In genomic region chr7:28926172-28926571, GRCm38 (mm10) we compare ENCODE assay signal across 11 mouse cellular contexts. TPM values are rescaled to one million over a fixed set of nuclear protein-coding genes. Genes with fewer than 3 reads are reported as not detected.
DNase-seq lines count a peak whose midpoint lies in the region; ATAC-seq and TF ChIP-seq lines count a peak whose summit lies in the region.
"Had no signal": no experiment of that assay in that cellular context is flagged by ENCODE, and none has a peak within 500 bp of the region (broad histone marks: within the 10 kb centered on the region; RNA-seq: fewer than 3 reads in every experiment).

No protein-coding gene starts in this region.

- peak overlapping the region; percentile 97 for H3K27ac ChIP-seq in heart, postnatal 0 days (ENCODE audit: low read depth)
- H3K27ac ChIP-seq in brown adipose tissue, adult 24 weeks (replicated peaks; ENCODE audit: low read depth, low read length): peak overlapping the region; percentile 67
- H3K27ac ChIP-seq in liver, embryonic 11.5 days (ENCODE audit: low read depth, low read length): peak overlapping the region; percentile 56
- H3K27ac ChIP-seq in forebrain, embryonic 14.5 days (ENCODE audit: low read depth, low read length): no peak overlapping the region; the same call in 1 of the 2 replicates
- H3K27ac ChIP-seq: macrophage had no signal

- no peaks in the 10 kb centered on the region for H3K9me3 ChIP-seq in heart, postnatal 0 days (replicated peaks; ENCODE audit: control insufficient read depth, low read length)
- no peaks in the 10 kb centered on the region for H3K9me3 ChIP-seq in liver, embryonic 11.5 days (ENCODE audit: control insufficient read depth, low read length)
- H3K9me3 ChIP-seq in forebrain, embryonic 14.5 days (replicated peaks; ENCODE audit: control insufficient read depth, low read length): no peaks in the 10 kb centered on the region

- H3K4me1 ChIP-seq in heart, postnatal 0 days (ENCODE audit: control insufficient read depth, insufficient read depth): peaks cover 80% of the 10 kb centered on the region
- H3K4me1 ChIP-seq in brown adipose tissue, adult 24 weeks (ENCODE audit: control insufficient read depth, insufficient read depth, insufficient read length, low read length): peaks cover 73% of the 10 kb centered on the region
- H3K4me1 ChIP-seq in liver, embryonic 11.5 days (replicated peaks; ENCODE audit: control insufficient read depth, insufficient read depth, low read length): peaks cover 74% of the 10 kb centered on the region
- peaks cover 29% of the 10 kb centered on the region for H3K4me1 ChIP-seq in forebrain, embryonic 14.5 days (ENCODE audit: control insufficient read depth, insufficient read depth, low read length)

- no peak overlapping the region for H3K4me3 ChIP-seq in heart, postnatal 0 days (ENCODE audit: low read depth, low read length)
- no peak overlapping the region for H3K4me3 ChIP-seq in brown adipose tissue, adult 24 weeks (ENCODE audit: insufficient read depth, low read depth, low read length)
- no peak overlapping the region for H3K4me3 ChIP-seq in liver, embryonic 11.5 days (ENCODE audit: low read depth, low read length)
- H3K4me3 ChIP-seq in forebrain, embryonic 14.5 days (ENCODE audit: low read depth, low read length): no peak overlapping the region

- no peak for ATAC-seq in heart, postnatal 0 days (ENCODE audit: insufficient read depth, low read depth)
- ATAC-seq in liver, embryonic 11.5 days (replicated peaks; ENCODE audit: low FRiP score): no peak
- ATAC-seq in forebrain, embryonic 14.5 days: no peak

- no peak overlapping the region for H3K9ac ChIP-seq in heart, postnatal 0 days (replicated peaks; ENCODE audit: low read depth, low read length)
- 0 out of 2 replicates have a peak overlapping the region, but pooled peaks have one; percentile 35 for H3K9ac ChIP-seq in liver, embryonic 11.5 days (ENCODE audit: low read depth, low read length)
- no peak overlapping the region for H3K9ac ChIP-seq in forebrain, embryonic 14.5 days (ENCODE audit: low read length)

- intact Hi-C loops in heart, postnatal 14 days (cut with DNase I): no loop called here

- H3K27me3 ChIP-seq in heart, postnatal 0 days (ENCODE audit: control insufficient read depth, insufficient read depth, low read length): no peaks in the 10 kb centered on the region
- H3K27me3 ChIP-seq in liver, embryonic 11.5 days (replicated peaks; ENCODE audit: control insufficient read depth, insufficient read depth, low read length): no peaks in the 10 kb centered on the region
- no peaks in the 10 kb centered on the region for H3K27me3 ChIP-seq in forebrain, embryonic 14.5 days (replicated peaks; ENCODE audit: control insufficient read depth, insufficient read depth, low read length)

- 11% methylated on average over 2 of the region's 2 CpGs for WGBS in heart, postnatal 0 days
- WGBS in liver, embryonic 11.5 days: 57% methylated on average over 2 of the region's 2 CpGs
- 52% methylated on average over 2 of the region's 2 CpGs for WGBS in forebrain, embryonic 14.5 days

- no peak for TF ChIP-seq EP300 in heart, postnatal 0 days (IDR thresholded peaks at IDR 0.05; ENCODE audit: low read depth)

- no peak for TF ChIP-seq CTCF in heart, postnatal 0 days (IDR thresholded peaks at IDR 0.05; ENCODE audit: low read depth)

- no peak overlapping the region for H3K4me2 ChIP-seq in heart, postnatal 0 days (ENCODE audit: low read depth, low read length)
- H3K4me2 ChIP-seq in liver, embryonic 11.5 days: no peak overlapping the region
- no peak overlapping the region for H3K4me2 ChIP-seq in forebrain, embryonic 14.5 days (ENCODE audit: low read length)

- no peak for DNase-seq in heart, postnatal 0 days (ENCODE audit: low spot score)
- no peak for DNase-seq in heart, postnatal 14 days
- peak; percentile 46 for DNase-seq in 416B (ENCODE audit: low read depth)
- no peak for DNase-seq in liver, embryonic 11.5 days (ENCODE audit: low spot score)
- no peak for DNase-seq in cerebellum, postnatal 25 days
- DNase-seq in urinary bladder, postnatal 14 days (ENCODE audit: low spot score): no peak
- no peak for DNase-seq in forebrain, embryonic 14.5 days (ENCODE audit: low spot score)
- DNase-seq: kidney, postnatal 36 days; right cerebral cortex, postnatal 4 days had no signal

- H3K36me3 ChIP-seq in heart, postnatal 0 days (replicated peaks; ENCODE audit: control insufficient read depth, insufficient read depth, low read length): no peaks in the 10 kb centered on the region
- peaks cover 5% of the 10 kb centered on the region; the same call in 1 of the 2 replicates for H3K36me3 ChIP-seq in liver, embryonic 11.5 days (ENCODE audit: control insufficient read depth, insufficient read depth, low read length)
- no peaks in the 10 kb centered on the region for H3K36me3 ChIP-seq in forebrain, embryonic 14.5 days (ENCODE audit: control insufficient read depth, insufficient read depth, low read length)

RNA-seq across cellular contexts. Expression of gene Actn4, which starts 36.0 kb away (rescaled TPM):
- 120 and 139 TPM in 2 replicates for total RNA-seq in heart, postnatal 0 days (2014; rRNA removed; ENCODE audit: low replicate concordance)
- 135 and 171 TPM in 2 replicates for polyA plus RNA-seq in heart, postnatal 0 days (2015; fragmentation: Nextera tagmentation; extraction: Ambion mirVana)
- 100 to 1,000 TPM; 110 to 127 TPM for total RNA-seq in heart, postnatal 14 days (2021)
- 122 and 135 TPM in 2 replicates for polyA plus RNA-seq in brown adipose tissue, adult 24 weeks (2012; ENCODE audit: insufficient read depth, insufficient read length, missing spikeins)
- 191 and 209 TPM in 2 replicates for polyA plus RNA-seq in liver, embryonic 11.5 days (2014; fragmentation: Nextera tagmentation; extraction: Ambion mirVana)
- polyA plus RNA-seq in forebrain, embryonic 14.5 days (2014; fragmentation: Nextera tagmentation; extraction: Ambion mirVana): 101 and 128 TPM in 2 replicates

RNA-seq across cellular contexts. Expression of gene Capn12, which starts 45.0 kb away (rescaled TPM):
- total RNA-seq in heart, postnatal 0 days (2014; rRNA removed; ENCODE audit: low replicate concordance): not detected in 2 replicates
- polyA plus RNA-seq in heart, postnatal 0 days (2015; fragmentation: Nextera tagmentation; extraction: Ambion mirVana): 0.26 TPM in 2 replicates
- under 1 TPM; 0.27 to 0.36 TPM for total RNA-seq in heart, postnatal 14 days (2021)
- 0.63 and 0.71 TPM in 2 replicates for polyA plus RNA-seq in brown adipose tissue, adult 24 weeks (2012; ENCODE audit: insufficient read depth, insufficient read length, missing spikeins)
- 0.21 and 0.37 TPM in 2 replicates for polyA plus RNA-seq in liver, embryonic 11.5 days (2014; fragmentation: Nextera tagmentation; extraction: Ambion mirVana)
- polyA plus RNA-seq in forebrain, embryonic 14.5 days (2014; fragmentation: Nextera tagmentation; extraction: Ambion mirVana): 0.11 and 0.38 TPM in 2 replicates

RNA-seq across cellular contexts. Expression of gene Eif3k, which starts 55.5 kb away (rescaled TPM):
- 366 and 476 TPM in 2 replicates for total RNA-seq in heart, postnatal 0 days (2014; rRNA removed; ENCODE audit: low replicate concordance)
- polyA plus RNA-seq in heart, postnatal 0 days (2015; fragmentation: Nextera tagmentation; extraction: Ambion mirVana): 261 and 264 TPM in 2 replicates
- total RNA-seq in heart, postnatal 14 days (2021): 100 to 1,000 TPM; 157 to 159 TPM
- polyA plus RNA-seq in brown adipose tissue, adult 24 weeks (2012; ENCODE audit: insufficient read depth, insufficient read length, missing spikeins): 165 and 216 TPM in 2 replicates
- 421 and 425 TPM in 2 replicates for polyA plus RNA-seq in liver, embryonic 11.5 days (2014; fragmentation: Nextera tagmentation; extraction: Ambion mirVana)
- polyA plus RNA-seq in forebrain, embryonic 14.5 days (2014; fragmentation: Nextera tagmentation; extraction: Ambion mirVana): 345 and 412 TPM in 2 replicates

RNA-seq across cellular contexts. Expression of gene Map4k1, which starts 55.7 kb away (rescaled TPM):
- total RNA-seq in heart, postnatal 0 days (2014; rRNA removed; ENCODE audit: low replicate concordance): 0.15 TPM in 1 of 2 replicates, not detected in the other
- polyA plus RNA-seq in heart, postnatal 0 days (2015; fragmentation: Nextera tagmentation; extraction: Ambion mirVana): 1.4 and 1.8 TPM in 2 replicates
- 1 to 10 TPM in 1 of 2 experiments, under 1 TPM in 1; 0.96 to 2.4 TPM for total RNA-seq in heart, postnatal 14 days (2021)
- polyA plus RNA-seq in brown adipose tissue, adult 24 weeks (2012; ENCODE audit: insufficient read depth, insufficient read length, missing spikeins): 0.63 and 1.4 TPM in 2 replicates
- 50.7 and 53.2 TPM in 2 replicates for polyA plus RNA-seq in liver, embryonic 11.5 days (2014; fragmentation: Nextera tagmentation; extraction: Ambion mirVana)
- polyA plus RNA-seq in forebrain, embryonic 14.5 days (2014; fragmentation: Nextera tagmentation; extraction: Ambion mirVana): 6.1 and 6.9 TPM in 2 replicates
